Mouse (Mus musculus) gastrocnemius, postnatal 10 days (tissue): ENCODE results near the gene Il2. TPM values are rescaled to one million over a fixed set of nuclear protein-coding genes. Genes with fewer than 3 reads are reported as not detected.

Experiments used
- DNase-seq: peaks from one replicate; pipeline ENCODE4 v3.0.0; 2021; ENCODE audit warnings: mixed read lengths
- long read RNA-seq, 2 experiments: library from polyadenylated mRNA; stranded (forward); transcript quantifications; one replicate each; pipeline ENCODE4 v2.0.0; 2021
- total RNA-seq, 2 experiments: library from RNA; stranded (reverse); gene quantifications; 2 replicates each; pipeline ENCODE4 v1.2.3; 2021

The Il2 gene
- not detected for total RNA-seq
- long read RNA-seq, experiment 1: 0 reads
- long read RNA-seq, experiment 2: 0 reads

DNA sequence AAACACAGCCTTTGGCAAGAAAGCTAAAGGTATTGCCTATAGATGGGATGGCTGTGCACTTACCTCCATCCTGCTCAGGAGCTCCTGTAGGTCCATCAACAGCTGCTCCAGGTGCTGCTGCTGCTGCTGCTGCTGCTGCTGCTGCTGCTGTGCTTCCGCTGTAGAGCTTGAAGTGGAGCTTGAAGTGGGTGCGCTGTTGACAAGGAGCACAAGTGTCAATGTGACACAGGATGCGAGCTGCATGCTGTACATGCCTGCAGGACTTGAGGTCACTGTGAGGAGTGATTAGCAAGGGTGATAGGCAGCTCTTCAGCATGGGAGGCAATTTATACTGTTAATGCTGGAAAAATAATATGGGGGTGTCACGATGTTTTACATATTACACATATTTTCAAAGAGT lies at the start of gene Il2:
TSS of gene Il2 (minus strand) at position 305 of the 400 bp plus-strand sequence.
- DNase-seq: no peak

DNA sequence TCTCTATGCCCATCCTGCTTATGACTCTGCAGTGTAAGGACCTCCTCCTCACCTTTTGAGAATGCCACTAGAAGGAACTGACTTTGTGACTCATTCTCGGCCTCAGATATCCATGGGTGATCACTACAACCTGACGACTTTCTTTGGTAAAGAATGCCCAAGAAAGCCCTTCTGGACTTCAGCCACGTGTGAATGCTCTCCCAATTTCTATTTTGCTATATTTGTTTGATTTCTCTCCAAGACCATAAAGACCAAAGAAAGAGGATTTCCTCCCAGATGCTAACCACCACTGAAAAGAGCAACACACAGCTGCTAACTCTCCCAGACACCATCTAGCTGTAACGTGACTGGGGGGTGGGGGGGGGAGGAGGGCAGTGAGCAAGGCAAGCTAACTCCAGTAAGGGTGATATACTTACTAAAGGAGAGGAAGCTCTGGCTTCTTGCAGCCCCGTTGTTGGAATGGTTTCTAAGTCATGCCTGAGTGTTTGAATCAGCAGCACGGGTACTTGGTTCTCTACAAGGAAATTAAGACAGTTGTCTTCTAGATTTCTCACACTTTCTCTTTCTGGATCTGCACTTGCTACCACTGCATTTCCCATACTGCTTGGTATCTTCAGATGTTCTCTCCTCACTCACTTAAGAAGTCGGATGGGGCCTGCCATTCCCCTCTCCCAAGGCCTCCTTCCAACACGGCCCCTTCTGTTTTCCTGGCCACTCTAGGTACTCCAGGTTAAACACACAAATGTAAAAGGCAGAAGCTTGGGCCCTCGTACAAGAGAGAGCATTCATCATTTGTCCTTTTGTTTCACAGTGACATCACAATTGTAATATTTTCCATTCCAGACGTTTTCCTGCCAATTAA lies 49.2 kb upstream of the Il2 start:
- no peak for DNase-seq

DNA sequence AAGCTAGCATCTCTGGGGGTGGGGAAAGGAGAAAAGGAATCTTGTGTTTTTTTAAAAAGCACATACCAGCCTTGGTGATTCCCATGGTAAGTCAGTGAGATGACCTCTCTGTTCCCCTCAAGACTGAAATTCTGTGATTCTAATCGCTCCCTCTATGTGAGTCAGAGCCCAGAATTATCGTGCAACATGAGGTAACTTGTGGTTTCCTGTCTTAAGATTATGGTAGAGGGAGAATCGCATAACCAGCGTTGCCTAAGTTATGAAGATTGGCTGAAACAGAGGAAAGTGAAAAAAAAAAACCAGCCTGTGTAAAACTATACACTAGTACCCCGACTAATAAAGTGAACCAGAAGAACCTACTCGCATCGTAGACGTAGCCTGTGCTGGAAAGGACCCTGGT lies 47.5 kb upstream of the Il2 start:
- no peak for DNase-seq

DNA sequence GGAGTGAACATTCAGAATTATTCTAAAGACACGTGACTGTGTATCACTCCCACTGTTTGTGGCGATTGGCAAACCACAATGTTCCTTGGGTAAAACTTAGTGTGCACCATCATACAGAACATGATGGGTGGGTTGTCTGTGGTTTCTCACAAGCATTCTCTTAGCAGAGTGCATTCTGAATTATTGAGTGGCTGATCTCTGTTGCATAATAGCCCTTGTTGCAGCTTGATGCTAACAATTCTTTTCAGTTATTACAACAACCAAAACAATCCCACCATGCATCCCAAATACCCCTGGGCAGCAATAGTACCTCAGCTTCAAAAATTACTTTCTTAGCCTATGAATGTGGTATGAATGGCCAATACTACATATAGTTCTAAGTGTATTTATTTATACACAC lies 43.5 kb upstream of the Il2 start:
- DNase-seq: no peak

DNA sequence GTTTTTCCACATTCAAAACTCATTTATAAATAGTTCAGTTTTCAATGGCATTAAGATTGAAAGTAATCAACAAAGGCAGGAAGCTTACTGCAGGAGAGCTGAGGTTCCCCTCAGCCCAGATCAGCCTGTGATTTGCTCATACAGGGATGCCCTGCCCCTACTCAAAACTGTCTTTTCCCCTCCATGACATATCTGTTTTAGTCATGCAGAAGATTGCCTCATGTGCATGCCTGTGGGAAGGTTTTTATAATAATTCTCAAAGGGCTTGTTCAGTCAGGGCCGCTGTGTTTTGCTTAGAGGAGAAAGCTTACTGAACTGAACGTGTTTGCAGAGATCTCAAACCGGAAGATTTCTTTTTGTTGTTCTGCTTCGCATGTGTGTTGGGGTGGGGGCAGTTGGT lies 35.3 kb upstream of the Il2 start:
- no peak for DNase-seq

DNA sequence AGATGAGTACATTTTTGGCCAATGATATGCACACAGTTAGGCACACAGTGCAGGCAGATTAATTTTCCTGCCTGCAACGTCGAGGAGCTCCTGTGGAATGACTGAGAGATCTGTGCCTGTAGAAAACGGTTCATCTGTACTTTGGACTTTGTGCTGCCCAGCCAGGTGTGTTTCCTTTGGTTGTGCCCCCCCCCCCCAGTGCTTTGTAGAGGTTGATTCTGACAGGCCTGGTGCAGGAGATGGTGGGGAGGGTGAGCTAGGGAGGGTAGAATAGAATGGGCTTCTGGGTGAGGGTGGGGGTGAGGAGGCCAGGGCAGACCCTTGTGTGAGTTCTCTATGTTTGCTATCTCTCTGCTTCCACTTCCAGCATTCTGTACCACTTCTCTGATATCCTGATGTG lies 32.5 kb upstream of the Il2 start:
- no peak for DNase-seq

DNA sequence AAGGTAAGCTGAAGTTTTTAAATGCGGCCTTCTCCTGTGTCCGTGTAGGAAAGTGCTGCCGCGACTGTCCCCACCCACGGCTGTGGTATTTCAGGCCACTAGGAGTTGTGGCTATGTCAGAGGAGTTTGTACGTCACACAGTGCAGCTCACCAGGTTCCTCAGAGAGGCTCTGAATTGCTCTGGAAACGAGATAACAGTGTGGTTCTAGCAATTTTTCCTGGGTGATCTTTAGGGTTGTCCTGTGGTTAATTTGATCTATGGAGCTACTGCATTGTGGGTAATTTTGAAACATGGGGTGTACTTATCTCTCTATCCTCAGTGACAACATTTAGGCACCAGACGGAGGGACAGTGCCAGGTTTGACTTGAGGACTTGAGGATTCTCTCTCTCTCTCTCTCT lies 31.3 kb upstream of the Il2 start:
- no peak for DNase-seq

DNA sequence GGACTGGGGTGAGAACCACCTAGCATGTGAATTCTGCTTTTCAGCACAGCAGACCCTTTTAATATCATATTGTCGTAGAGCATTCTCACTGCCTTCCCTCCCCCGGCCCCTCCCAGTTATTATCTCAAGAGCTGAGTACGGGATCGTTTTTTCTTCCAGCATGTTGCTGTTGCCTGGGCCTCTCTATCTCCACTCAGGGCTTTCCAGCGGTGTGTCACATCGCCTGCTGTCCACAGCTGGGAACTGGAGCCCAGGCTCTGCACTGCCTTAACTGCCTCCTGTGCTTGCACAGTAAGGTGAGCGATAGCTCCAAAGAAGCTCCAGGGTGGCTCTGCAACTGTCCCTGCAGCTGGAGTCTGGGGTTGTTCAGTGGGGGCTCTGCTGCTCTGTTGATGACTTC lies 28.6 kb upstream of the Il2 start:
- DNase-seq: no peak

DNA sequence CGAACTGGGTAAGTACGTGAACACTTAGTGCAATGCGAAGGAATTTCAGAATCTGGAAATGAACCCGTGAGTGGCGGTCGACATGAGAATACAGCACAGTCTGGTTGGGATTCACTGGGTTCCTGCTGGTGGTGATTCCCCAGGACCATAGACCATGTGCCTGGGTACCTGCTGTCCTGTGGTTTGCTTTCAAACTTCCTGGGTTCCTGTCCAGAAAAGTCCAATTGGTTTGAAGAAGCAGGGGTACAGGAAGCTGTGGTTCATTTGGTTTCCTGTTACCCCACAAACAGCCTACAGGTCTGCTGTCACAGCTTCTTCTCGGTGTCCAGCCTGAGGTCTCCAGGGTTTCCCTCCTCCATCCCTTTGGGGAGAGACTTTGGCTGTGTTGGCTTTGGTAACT lies 27.2 kb upstream of the Il2 start:
- DNase-seq: no peak

DNA sequence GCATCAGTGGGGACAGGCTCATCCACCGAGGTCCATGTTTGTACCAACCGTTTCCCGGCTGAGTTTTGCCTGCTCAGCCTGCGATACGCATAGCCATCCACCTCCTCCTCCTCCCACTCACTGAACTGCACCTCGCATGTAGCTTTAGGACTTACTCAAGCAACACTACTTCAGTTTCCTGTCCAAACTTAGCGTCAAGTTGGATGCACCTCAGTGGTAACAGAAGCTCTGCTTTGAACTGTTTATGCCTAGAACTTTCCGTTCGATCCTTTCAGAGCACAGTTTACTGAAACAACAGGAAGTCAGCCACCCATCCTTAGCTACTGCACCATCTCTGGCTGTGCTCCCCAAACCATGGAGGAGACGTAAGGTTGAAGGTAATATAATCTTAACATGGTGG lies 26.5 kb upstream of the Il2 start:
- no peak for DNase-seq

DNA sequence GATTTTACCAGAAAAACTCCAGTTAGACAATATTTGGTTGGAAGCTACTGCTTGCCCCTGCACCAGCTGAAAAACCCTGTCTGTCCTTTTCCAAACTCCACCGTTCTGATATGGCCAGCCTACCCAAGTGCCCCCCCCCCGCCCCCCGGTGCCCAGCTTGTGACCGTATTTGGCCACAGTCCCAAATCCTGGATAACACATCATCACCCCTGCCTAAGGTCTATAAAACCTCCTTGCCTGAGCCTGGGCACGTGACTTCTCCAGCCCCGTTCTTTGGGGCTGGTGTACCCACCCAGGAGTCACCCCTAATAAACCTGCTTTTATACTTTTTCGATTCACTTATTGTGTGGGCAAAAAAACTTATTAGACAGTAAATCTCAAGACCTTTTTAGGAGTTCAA lies 21.1 kb upstream of the Il2 start:
- DNase-seq: no peak

DNA sequence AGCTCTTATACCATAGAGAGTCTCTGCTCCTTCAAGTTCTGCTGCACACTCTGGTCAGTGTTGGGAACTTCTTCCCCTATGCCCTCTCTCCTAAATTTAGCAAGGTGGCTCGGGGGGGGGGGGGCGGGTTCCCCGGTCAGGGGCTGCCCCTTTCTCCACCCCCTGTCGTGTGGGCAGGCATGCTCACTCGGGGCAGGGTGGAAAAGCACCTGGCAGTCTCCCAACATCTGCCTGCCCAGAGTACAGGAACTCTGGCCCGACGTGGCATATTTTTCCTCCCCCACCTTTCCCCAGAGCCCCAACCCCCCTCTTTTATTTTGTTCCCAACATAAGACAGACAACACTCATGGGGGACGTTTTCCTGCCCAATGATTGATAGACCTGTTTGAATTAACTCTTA lies 20.6 kb upstream of the Il2 start:
- DNase-seq: peak; percentile 20

DNA sequence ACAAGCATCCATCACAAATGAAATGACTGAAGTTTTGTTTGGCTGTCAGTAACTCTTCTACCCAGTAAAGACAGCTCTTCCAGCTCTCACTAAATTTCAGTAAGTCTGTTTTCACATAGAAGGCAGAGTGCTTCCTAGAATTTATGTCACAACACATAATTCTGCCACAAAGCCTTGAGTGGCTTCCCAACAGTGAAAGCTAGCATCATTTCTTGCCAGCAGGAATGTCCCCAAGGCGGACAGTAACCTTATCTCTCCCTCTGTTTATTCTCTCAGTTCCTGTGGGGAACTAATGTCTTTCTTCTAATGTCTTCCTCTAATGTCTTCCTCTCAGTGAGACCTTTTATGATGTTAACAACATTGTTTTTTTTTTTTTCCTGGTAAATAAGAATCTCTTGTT lies 19.2 kb upstream of the Il2 start:
- DNase-seq: no peak

DNA sequence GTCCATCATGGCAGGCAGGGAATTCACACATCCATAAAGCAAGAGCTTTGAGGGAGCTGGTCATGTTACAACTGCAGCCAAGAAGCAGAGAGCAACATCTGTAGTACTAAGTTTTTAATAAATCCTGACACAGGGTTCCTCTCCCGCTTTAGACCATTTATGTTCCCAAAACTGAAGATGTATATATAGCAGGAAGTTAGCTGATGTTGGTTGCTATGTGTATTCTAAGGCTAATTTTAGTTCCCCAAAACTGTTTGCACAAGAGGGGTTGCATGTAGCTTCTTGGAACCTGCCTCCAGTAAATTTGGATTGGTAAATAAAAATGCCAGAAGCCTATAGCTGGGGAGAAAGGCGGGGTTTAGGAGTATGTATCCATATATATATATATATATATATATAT lies 16.1 kb upstream of the Il2 start:
- no peak for DNase-seq

DNA sequence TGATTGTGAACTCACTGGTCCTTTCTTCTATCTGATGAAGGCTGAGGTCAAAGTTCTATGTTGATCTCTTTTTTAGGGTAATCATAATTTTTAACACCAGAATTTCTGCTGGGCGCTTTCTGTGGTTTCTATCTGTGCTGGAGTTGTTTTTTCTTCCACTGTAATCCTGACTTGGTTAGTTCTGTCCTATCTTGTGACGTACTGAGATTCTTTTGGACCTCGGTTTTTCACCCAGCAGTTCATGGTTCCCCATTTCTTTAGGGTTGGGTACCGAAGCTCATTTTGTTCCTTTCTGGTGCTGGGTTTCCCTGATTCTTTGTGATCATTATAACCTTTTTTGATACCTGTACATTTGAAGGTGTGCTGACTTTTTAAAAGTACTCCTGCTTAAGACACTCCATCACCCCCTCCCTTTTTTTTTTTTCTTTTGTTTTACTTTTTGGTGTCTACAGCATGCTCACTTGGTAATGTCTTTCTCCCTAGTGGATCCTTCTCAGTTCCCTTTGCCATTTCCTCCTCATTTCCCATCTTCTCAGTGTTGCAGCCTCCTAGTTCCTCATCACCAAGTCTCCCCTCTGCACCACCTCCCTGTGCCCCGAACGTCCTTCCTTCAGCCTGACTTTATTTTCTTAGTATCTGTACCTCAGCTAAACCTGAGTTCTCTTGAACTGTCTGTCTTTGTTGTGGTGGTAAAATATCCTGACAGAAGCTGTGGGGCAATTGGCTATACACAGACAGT lies 14.6 kb upstream of the Il2 start:
- no peak for DNase-seq

DNA sequence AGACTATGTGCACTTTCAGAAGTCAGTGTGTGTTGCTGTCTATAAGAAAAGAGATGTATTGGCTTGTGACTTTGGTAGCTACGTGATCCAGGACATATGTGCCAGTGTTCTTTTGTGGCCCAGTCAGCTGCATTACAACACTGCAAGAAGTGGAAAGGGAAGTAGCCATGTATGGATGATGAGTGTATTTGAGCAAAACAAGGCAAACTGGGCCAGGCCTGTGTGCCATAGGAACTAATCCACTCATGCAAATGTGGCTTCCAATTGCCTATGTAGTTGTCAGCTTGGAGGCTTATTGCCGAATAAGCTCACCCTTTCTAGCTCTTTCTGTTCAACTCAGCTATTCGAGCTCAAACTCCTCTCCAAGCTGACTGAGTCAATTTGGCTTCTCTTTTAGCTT lies 13.4 kb upstream of the Il2 start:
- DNase-seq: no peak

DNA sequence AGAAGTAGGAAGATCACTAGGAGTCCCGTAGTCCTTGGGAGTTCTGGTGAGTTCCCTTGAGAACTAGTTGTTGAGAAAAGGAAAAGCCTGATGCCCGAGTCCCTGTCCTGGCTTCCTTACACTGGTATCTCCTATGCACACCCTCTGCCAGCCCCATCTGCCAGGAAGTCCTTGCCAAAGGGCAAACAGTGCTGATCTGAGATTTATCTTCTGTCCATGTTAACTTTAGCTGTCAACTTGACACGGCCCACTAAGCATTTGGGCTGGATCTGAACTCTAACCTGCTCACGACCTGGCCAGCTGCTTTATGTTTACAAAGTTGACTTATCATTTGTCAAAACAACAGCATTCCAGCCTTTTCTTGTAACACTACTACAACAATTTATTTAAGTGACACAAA lies 11.5 kb upstream of the Il2 start:
- DNase-seq: no peak

DNA sequence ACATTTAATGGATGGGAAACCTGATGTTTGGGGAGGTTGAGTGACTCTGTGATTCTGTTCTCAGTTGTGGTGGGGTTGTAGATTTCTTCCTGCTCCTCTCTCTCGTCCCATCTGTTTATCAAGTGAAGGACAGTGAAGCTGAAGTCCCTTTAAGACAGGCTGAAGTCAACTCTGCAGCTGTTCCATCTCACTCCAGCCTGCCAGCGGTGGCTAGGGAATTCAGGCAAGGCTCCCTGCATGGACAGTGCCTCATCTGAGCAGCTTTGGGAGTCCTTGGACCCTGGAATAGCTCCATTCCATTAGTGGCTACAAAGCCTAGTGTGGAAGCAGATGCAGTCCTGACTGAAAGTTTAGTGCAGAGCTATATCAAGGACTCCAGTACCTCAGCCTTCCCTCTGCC lies 3.3 kb upstream of the Il2 start:
- peak; percentile 28 for DNase-seq

DNA sequence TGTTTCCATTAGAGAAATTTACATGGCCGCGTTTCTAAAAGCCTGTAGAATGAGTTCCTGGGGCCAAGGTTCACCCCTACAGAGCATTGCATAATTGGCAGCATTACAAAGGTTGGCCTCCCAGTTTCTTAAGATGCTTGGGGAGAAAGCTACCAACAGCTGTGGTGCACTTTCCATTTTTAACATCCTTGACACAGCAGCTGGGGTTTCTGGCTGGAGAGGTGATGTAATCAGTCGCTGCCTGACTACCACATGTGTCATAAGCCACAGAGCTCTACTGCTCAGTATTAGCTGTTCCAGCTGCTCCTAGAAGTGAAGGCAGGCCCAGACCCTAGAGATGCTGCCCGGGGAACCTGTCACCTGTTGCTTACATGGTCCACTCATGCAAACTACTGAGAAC lies 2.5 kb upstream of the Il2 start:
- DNase-seq: no peak

DNA sequence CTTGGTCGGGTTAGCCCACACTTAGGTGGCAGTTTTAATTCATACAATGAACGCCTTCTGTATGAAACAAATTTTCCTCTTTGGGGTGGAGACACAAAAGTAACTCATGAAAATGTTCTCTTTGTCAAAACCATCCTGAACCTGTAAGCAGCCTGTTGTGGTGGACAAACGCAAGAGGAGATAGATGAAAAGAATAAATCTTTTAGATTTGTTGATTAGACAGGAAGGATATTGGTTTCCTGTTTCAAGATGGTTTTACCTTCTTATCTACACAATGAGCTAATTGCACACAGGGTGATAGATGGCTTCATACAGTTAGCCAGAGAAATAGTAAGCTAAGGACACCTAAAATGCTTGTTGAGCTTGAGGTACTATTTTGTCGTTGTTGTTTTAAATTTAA lies 403 bp upstream of the Il2 start:
- no peak for DNase-seq

DNA sequence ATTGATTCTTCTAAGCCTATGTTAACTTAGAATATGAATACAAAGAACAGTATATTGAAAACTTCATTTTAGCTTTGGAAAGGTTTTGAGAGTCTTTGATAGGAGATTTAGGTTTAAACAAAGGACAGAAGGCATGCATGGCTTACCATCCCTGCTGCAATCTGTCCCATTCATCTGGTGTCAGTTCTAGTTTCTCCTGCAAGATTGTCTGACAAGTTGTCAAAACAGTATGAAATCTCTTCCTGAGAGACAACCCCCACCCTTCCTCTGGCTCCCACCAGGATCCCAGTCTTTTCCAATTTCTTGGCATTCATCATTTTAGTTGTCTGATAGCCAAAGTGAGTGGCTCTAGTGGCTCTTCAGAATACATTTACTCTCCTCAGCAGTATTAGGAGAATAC lies 35.0 kb downstream of the Il2 start:
- no peak for DNase-seq

DNA sequence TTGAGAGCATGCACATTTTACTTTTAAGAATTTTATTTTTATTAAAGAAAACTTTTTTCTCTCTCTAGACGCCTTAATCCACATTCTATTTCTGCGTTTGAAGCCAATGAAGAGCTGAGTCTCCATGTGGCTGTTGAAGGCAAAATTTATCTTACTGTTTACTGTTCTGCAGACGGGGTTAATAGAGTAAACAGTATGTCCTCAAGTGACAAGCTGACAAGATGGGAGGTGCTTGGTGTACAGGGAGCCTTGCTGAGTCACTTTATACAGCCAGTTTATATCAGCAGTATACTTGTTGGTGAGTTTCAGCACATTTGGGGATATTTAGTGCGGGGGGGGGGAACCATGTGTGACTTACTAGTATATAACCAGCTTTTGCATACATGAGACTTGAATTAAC lies 40.9 kb downstream of the Il2 start:
- no peak for DNase-seq

DNA sequence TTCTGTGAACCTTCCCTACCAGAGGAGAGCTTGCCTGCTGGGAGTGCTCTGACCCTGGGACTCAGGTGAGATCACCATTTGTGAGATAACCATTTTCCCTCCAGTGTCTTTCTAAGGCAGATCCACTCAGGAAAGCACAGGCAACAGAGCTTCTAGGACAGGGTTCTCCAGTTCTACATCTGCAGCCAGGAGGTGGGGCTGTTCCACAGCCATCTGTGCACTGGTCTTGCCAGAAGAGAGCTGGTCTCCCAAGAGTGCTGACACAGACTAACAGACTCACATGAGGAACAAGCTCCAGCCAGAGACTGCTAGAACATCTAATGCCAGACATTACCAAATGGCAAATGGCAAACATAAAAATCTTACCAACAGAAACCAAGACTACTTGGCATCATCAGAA lies 52.5 kb downstream of the Il2 start:
- peak; percentile 54 for DNase-seq
